Mouse (Mus musculus): ENCODE results near the gene Pttg1.

- TF ChIP-seq KAT2A (IDR thresholded peaks at IDR 0.05; ENCODE audit: insufficient replicate concordance, low read length) (no peak), CTCF (conservative IDR thresholded peaks at IDR 0.05 in 1 of 2, IDR thresholded peaks at IDR 0.05 in 1 of 2; ENCODE audit: low read depth in 2 of 2, low read length in 2 of 2) (no peak), NELFE (IDR thresholded peaks at IDR 0.05; ENCODE audit: low read depth, low read length) (no peak), MYC (IDR thresholded peaks at IDR 0.05; ENCODE audit: low read depth, low read length) (no peak), ZNF384 (IDR thresholded peaks at IDR 0.05; ENCODE audit: low read depth, low read length) (peak; percentile 81), MAX (IDR thresholded peaks at IDR 0.05; ENCODE audit: low read length) (no peak), TBP (conservative IDR thresholded peaks at IDR 0.05; ENCODE audit: low read depth, low read length) (no peak), SIN3A (IDR thresholded peaks at IDR 0.05; ENCODE audit: low read length) (no peak), ZKSCAN1 (IDR thresholded peaks at IDR 0.05; ENCODE audit: borderline replicate concordance, low read depth, low read length) (no peak), BHLHE40 (IDR thresholded peaks at IDR 0.05; ENCODE audit: low read depth, low read length) (no peak), ZC3H11A (IDR thresholded peaks at IDR 0.05; ENCODE audit: low read depth, low read length) (no peak), RAD21 (IDR thresholded peaks at IDR 0.05; ENCODE audit: low read depth, low read length) (no peak), POLR2A (IDR thresholded peaks at IDR 0.05; ENCODE audit: low read depth, low read length) (no peak), USF1 (IDR thresholded peaks at IDR 0.05; ENCODE audit: low read depth, low read length) (no peak)
Observed at GRCm38 (mm10) chr11:43389118-43389517, 36.9 kb downstream of the Pttg1 start.
